Mouse (Mus musculus): Measurements from ENCODE around the gene Ppp1r14c.
A peak's percentile ranks its signal among the peaks of the same experiment; 100 is the strongest.

The Ppp1r14c gene

DNA sequence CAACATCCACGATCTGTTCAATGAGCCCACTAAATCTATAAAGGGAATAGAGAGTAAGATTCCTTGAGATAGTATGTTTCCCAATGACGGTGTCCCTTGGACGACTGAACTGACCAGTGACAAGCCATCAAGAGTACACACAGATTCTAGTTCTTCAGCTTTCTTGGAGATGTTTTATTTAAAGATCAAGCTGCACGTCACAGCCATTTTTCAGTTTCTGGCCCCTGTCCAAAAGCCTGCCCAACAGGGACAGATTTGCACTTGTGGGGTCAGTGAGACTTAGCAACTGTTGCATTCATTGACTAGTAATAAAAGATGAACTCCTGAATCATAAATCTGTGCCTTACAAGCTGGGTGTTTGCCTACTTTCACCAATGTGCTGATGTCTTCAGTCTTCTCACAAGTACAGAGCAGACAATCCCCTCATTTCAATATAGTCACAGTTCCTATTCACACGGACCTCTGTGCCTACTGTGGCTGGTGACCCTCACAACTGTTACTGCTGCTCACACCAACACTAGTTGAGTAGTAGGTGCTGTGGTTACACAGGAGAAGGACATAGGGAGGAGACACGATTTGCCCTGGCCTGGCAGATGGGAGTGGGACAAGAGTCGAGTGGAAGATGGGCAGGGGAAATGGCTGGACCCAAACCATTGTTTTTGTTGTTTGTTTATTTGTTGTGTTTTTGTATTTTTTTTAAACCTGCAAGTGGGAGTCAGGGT, 37.7 kb downstream of the Ppp1r14c start:
- peak; percentile 54 for DNase-seq

GRCm38 (mm10) chr10:3404362-3404761, 38.5 kb downstream of the Ppp1r14c start:
- DNase-seq = no peak

DNA sequence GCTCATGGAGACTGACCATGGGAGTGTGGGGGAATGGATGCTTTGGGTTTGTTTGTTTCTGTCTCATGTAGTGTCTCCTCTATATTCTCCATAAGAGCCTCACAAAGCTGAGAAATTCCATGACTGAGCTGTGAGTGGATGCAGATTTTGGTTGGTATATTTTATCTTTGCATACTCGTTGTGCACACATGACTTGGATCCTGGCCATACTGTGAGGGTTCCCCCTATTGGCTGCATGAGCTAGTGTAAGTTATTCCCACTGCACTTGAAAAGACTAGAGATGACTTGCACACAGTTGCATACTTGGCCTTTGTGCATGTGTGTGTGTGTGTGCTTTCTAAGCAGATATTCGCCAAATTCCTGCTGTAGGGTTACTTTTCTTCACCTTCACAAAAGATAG, 40.4 kb downstream of the Ppp1r14c start:
- no peak for DNase-seq

GRCm38 (mm10) chr10:3408036-3408661, 42.3 kb downstream of the Ppp1r14c start:
- DNase-seq = peak; percentile 29

DNA sequence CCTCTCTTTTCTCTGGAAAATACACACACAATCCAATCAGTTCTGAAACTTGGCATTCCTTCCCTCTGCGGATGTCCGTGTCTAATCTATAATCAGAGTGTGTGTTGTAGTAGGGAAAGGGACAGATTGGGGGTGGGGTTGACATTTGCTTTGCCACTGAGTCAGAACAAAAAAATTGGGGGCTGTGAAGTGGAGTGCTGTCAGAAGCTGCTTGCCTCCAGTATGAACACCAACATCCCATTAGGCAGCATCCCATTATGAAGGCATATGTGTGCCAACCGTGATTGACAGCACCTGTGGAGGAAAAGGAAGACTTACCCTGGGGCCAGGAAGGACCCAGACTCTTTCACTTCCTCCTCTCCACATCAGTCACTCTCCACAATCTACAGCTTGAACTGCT, 42.8 kb downstream of the Ppp1r14c start:
- no peak for DNase-seq

GRCm38 (mm10) chr10:3411222-3411621, 45.4 kb downstream of the Ppp1r14c start:
- no peak for DNase-seq

DNA sequence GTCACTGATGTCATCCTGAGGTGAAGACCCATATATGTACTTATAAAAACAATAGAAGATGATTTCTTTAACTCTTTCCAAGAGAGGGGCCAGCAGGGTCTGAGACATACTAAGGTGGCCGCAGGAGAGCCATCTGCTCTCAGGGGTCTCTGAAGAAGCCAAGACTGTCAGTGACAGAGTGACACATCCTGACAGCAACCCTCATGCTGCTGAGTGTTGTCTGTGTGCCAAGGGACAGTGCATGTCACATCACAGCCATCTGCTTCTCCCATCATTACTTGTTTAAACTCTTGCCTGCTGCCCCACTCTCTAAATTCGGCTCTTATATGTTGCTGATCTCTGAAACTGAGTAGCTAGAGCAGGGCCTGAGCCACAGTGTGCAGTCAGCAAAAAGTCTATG, 45.8 kb downstream of the Ppp1r14c start:
- no peak for DNase-seq

- peak; percentile 47 for DNase-seq
Measured at GRCm38 (mm10) chr10:3414813-3415212, 49.0 kb downstream of the Ppp1r14c start.

- no peak for DNase-seq
Measured at GRCm38 (mm10) chr10:3416565-3416964, 50.7 kb downstream of the Ppp1r14c start.

- no peak for DNase-seq
Measured at GRCm38 (mm10) chr10:3417408-3417807, 51.6 kb downstream of the Ppp1r14c start.

DNA sequence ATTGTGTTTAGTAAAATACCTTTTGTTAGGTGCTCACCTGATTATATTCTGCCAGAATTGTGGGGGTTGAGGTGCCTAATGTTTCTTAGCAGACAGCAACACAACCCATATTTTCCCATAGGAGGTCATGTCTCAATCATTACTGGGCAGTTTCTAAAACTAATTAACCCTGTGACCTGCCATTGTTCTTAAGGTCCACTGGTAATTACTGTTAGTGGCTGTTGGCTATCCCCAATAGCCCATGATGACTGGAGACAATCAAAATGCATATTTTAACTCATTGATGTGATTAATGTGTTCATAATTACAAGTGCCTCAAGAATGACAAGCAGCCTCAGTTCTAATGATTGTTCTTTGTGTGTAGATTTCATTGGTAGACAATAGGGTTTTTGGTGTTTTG, 58.2 kb downstream of the Ppp1r14c start:
- no peak for DNase-seq

GRCm38 (mm10) chr10:3427689-3428399, 62.0 kb downstream of the Ppp1r14c start:
- peak; percentile 32 for DNase-seq

- no peak for DNase-seq
Measured at GRCm38 (mm10) chr10:3434848-3435474, 69.1 kb downstream of the Ppp1r14c start.

DNA sequence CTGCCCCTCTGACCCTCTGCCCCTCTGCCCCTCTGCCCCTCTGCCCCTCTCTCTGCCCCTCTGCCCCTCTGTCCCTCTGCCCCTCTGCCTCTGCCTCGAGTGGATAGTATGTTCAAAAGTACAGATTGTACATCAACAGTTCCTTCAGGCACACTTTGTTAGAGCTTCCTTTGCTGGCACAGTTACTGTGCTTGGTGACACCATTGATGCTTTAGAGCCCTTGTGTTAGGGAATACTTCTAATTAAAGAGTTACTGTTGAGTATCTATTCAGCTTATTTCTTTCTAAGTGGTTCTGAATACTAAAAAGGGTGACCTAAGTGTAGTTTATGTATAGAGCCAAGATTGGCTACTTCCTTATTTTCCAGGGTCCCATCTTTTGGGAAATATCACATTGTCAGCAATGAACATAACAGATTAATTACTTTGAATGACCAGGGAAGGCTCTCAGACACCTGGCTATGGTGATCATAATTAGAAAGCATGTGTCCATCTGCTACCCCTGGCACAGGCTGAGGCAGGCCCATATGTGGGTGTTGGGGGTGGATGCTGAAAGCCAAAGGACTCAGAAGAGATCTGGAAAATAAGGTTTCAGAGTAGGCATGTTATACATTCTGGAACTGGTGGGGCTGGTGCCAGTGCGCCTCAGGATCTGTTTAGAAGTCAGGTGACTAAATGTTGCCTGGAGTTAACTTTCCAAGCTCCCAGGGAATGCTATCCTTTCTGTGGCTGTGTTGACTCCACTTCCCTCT, 75.0 kb downstream of the Ppp1r14c start:
- DNase-seq = no peak

- DNase-seq = peak; percentile 35
Measured at GRCm38 (mm10) chr10:3446748-3447147, 80.9 kb downstream of the Ppp1r14c start.

- DNase-seq = peak; percentile 13
Measured at GRCm38 (mm10) chr10:3448699-3449098, 82.8 kb downstream of the Ppp1r14c start.

- DNase-seq = no peak
Measured at GRCm38 (mm10) chr10:3451930-3452329, 86.1 kb downstream of the Ppp1r14c start.

DNA sequence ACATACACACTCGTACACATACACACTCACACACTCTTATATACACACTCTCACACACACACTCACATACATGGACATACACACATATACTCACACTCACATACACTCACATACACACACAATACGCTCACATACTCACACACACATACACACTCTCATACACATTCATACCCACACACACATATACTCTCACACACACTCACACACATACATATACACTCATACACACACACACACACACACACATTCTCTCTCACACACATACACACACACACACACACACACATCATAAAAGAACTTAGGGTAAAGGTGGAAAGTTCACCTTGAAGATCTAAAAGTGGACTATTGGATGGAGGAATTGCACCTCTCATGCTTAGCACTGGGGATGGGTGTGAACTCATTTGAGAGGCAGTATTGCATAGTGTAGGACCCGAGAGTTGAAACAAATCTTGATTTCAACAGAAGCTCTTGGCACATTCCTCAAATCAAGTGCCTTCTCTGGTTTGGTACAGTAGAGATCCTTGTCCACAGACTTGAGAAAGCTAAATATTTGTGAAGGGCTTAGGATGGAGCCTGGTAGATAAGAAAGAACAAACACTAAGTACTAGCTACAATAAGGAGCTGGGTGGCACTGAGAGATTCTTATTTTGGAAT, 87.1 kb downstream of the Ppp1r14c start:
- peak; percentile 52 for DNase-seq

DNA sequence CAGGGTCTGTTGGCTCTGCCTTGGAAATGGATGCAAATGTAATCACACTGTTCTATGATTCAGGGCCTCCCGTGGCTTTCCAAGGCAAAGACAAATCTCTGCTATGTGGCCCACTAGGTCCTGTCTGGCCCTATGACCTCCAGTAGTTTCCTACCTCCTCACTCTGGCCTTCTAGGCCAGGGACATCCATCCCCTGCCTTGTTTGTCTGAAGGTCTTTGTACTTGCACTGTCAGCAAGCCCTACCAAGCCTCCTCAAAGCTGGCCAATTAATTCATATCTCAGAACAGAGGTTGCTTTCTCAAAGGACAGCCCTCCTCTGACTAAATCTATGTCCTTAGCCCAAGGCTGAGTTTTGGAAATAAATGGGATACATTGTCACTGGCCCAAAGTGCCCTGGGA, 92.8 kb downstream of the Ppp1r14c start:
- DNase-seq = no peak

DNA sequence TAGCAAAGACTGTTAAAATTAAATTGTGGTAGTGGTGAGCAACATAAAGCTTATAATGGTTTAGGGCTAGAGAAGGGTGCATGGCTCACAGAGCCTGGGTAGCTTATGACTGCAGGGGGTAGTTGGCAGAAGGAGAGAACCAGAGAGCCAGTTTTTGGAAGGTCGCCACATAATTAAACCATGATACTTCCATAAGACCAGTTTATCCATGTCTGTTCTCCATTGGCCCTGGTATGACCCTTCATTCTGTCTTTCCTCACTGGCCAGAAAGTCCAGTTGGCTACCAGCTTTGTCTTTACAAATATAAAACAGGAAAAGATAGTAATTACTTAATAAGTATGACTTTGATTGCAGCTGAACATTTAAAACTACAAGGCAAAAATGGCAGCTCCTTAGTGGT, 95.0 kb downstream of the Ppp1r14c start:
- DNase-seq = no peak

GRCm38 (mm10) chr10:3466135-3466626, 100.3 kb downstream of the Ppp1r14c start:
- no peak for DNase-seq

DNA sequence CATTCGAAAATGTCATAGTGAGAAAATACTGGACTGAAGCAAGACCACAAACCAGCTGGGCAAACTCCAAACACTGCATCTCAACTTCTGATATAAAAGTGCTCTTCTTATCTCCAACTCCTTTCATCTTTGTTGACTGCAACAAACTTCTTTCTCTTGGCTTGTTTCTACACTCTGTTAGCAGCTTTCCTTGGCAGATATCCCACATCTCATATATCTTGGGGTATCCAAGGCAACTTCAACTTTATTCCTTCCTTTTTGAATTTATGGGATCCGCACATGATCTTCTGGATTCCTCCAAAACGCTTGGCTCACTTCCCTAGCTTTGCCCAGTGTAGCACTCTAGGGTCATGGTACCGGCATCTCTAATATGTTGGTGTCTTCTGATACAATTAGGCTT, 102.7 kb downstream of the Ppp1r14c start:
- no peak for DNase-seq

Data from lung, postnatal 10 days (tissue).